Mouse (Mus musculus): ENCODE results near the gene Efcab5. TPM values are rescaled to one million over a fixed set of nuclear protein-coding genes. Genes with fewer than 3 reads are reported as not detected.

The Efcab5 gene
- 0.11 TPM for polyA plus RNA-seq (2014; fragmentation: Illumina TruSeq; extraction: RNeasy Lipid Tissue Mini Kit (QIAGEN cat#74804))

GRCm38 (mm10) chr11:77188868-77189267 is at the start of gene Efcab5:
TSS of gene Efcab5 (minus strand) at chr11:77188968.

GRCm38 (mm10) chr11:77215951-77216760 is 27.4 kb upstream of the Efcab5 start, which contains the start of gene Ssh2:
TSS of gene Ssh2 (plus strand) at chr11:77216287.

DNA sequence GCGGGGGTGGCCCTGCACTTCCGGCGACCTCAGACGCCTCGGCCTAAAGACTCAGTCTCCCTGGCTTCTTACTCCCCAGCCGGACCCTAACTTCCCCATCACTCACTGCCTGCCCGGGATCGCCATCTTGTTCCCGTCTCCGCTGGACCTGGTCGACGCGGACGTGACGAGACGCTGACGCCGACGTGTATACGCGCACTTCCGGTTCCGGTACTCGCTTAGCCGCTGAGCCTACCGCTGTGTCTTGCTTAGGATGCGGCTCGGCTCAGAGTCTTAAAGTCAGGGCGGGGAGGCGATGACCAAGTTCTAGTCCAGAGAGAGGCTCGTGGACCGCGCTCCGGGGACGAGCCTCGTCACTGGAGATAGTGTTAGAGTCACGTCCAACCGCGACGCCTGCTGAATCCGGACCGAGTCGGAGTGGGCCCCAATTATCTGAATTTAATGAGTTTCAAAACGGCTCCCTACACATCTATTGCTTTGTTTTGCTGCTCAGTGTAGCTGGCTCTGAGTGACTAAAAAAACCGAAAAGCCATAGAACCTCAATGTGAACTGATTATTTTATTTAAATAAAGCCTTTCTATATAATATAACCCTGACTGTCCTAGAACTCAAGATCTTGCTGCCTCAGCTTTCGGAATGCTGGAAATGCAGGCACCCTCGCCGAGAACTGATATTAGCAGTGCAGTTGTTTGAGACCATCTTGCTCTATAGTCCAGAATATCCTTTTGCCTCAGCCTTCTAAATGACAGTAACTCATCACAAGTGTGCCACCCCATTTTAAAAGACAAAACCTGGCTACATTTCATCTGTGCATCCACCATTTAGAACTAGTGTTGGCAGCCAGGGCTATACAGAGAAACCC is 110.3 kb downstream of the Efcab5 start, which contains the start of gene Nsrp1:
Gene Nsrp1 (minus strand): TSS at position 163 of the 862 bp plus-strand sequence.

Other genes starting within 250 kb of the Efcab5 start
- 2.0 TPM for gene Slc6a4, start 190.4 kb downstream of the Efcab5 start, polyA plus RNA-seq (2014; fragmentation: Illumina TruSeq; extraction: RNeasy Lipid Tissue Mini Kit (QIAGEN cat#74804))
- gene Nsrp1, start 110.5 kb downstream of the Efcab5 start, polyA plus RNA-seq (2014; fragmentation: Illumina TruSeq; extraction: RNeasy Lipid Tissue Mini Kit (QIAGEN cat#74804)) = 41.7 TPM
- gene Ssh2, start 27.3 kb upstream of the Efcab5 start, polyA plus RNA-seq (2014; fragmentation: Illumina TruSeq; extraction: RNeasy Lipid Tissue Mini Kit (QIAGEN cat#74804)) = 16.0 TPM

All from ovary, adult 10 weeks (tissue).